Mouse (Mus musculus): ENCODE measurements around the gene 2310057J18Rik. TPM values are rescaled to one million over a fixed set of nuclear protein-coding genes. Genes with fewer than 3 reads are reported as not detected.
"Not testable (repeated sequence)": the region's sequence is repeated elsewhere in the genome, so short reads cannot be mapped to it uniquely, and the experiment has no call there.

The 2310057J18Rik gene
- total RNA-seq (2021): not detected
- long read RNA-seq, experiment 1: 0 reads
- long read RNA-seq, experiment 2: 0 reads

- no peak for DNase-seq
Observed at GRCm38 (mm10) chr10:28986203-28986602, at the start of gene 2310057J18Rik. 2310057J18Rik (minus strand) TSS chr10:28986303.

GRCm38 (mm10) chr10:29029960-29030359 is 43.9 kb upstream of the 2310057J18Rik start:
- not testable (repeated sequence) for DNase-seq

GRCm38 (mm10) chr10:29019496-29020270 is 33.6 kb upstream of the 2310057J18Rik start:
- DNase-seq: no peak

- no peak for DNase-seq
Observed at GRCm38 (mm10) chr10:28997776-28998175, 11.7 kb upstream of the 2310057J18Rik start.

GRCm38 (mm10) chr10:28988990-28989389 is 2.9 kb upstream of the 2310057J18Rik start:
- no peak for DNase-seq

GRCm38 (mm10) chr10:28968189-28968588 is 17.9 kb downstream of the 2310057J18Rik start:
- DNase-seq: no peak

GRCm38 (mm10) chr10:28955138-28955537 is 31.0 kb downstream of the 2310057J18Rik start:
- peak; percentile 48 for DNase-seq

- DNase-seq: no peak
Observed at GRCm38 (mm10) chr10:28954515-28954914, 31.6 kb downstream of the 2310057J18Rik start.

Other genes starting within 250 kb of the 2310057J18Rik start
- gene Soga3, start 157.5 kb upstream of the 2310057J18Rik start, total RNA-seq (2021): under 1 TPM; 0.16 to 0.56 TPM
- under 1 TPM in 1 of 2 experiments, not detected in 1; 0.52 TPM for gene Gm49353, start 212.7 kb upstream of the 2310057J18Rik start, total RNA-seq (2021)
- 10 to 100 TPM in 1 of 2 experiments, 1 to 10 TPM in 1; 9.9 to 10.9 TPM for gene 9330159F19Rik, start 225.3 kb upstream of the 2310057J18Rik start, total RNA-seq (2021)

Data from gastrocnemius, postnatal 10 days (tissue).